Mouse (Mus musculus) v-Abl transformed pro-B cells (cell line): ENCODE measurements around the gene Zfp628.

Source experiments
- in situ Hi-C, 2 experiments: fragments of 400-800 bp; cut with MboI; formaldehyde crosslinking; loops; one replicate each; pipeline ENCODE4 v1.15.1; 2025; ENCODE audit not compliant: unreplicated experiment in 2 of 2

The Zfp628 gene

DNA sequence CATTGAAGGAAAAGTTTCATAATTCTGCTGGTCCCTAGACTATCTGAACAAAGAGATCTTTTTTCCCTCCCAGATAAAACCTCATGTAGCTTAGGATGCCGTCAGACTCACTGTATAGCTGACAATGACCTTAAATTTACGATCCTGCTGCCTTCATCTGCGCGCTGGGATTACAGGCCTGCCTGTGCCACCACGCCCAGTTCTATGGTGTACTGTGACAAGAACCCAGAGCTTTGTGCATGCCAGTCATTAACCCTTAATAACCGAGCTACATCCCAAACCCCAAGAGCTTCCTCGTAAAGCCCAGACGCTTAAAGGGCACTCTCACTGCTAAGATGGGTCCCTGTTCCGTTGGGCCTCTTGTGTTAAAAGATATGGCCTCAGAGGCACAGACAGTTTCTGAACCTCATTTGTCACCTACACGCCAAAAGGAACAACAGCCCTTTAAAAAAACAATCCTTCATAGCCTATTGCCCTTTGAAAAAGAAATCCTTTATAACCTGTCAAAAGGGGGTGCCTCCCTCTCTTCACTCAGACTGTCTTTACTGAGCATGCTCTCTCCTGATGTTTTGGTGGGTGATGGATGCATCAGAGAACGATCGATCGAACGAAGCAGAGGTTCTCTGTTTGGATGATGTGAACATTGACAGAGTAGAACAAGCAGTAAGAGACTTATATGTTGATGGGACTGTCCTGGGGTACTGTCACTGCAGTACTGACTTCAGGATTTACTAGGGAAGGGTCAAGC is 826 bp downstream of the Zfp628 start:
- in situ Hi-C loops = loop anchor here in 1 of 2 experiments (10.0 kb wide), 1 partner anchor 101 kb away; the partner anchor contains the start of gene Ube2s

DNA sequence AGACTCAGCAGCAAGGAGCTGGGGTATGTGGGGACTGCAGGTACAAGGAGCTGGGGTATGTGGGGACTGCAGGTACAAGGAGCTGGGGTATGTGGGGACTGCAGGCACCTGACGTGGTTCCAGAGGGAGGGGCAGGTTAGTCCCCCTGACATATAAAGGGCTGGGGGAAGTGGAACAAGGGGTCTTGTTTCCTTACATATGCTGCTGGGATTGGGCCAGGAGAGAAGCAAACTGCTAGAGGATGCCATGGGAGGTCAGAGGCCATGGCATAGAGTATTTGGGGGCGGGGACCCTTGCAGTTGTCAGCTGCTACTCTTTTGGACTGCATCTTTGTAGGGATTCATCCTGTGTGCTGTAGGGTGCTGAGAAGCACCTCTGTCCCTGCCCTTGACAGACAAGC is 2.5 kb downstream of the Zfp628 start:
- in situ Hi-C loops = loop anchor here in 1 of 2 experiments (10.0 kb wide), 1 partner anchor 103 kb away; the partner anchor contains the start of gene Ube2s

DNA sequence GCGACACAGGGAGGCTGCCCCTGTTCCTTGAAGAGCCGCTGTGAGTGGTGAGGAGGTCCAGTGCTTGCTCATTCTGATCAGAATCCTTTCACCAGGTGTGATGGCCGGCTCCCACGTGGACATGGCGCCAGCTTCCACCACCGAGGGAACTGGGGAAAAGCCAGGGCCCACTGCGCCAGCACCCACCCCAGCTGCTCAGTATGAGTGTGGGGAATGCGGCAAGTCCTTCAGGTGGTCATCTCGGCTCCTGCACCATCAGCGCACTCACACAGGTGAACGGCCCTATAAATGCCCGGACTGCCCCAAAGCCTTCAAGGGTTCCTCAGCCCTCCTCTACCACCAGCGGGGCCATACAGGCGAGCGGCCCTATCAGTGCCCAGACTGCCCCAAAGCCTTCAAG is 3.7 kb downstream of the Zfp628 start:
- in situ Hi-C loops = loop anchor here in 1 of 2 experiments (10.0 kb wide), 1 partner anchor 104 kb away; the partner anchor contains the start of gene Ube2s

DNA sequence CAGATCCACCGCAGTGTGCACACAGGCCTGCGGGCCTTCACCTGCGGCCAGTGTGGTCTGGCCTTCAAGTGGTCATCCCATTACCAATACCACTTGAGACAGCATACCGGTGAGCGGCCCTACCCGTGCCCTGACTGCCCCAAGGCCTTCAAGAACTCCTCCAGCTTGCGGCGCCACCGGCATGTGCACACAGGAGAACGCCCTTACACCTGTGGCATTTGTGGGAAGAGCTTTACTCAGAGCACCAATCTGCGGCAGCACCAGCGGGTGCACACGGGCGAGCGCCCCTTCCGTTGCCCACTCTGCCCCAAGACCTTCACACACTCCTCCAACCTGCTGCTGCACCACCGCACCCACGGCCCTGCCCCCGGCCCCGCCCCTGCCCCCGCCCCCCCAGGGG is 4.1 kb downstream of the Zfp628 start:
- in situ Hi-C loops = loop anchor here in 1 of 2 experiments (10.0 kb wide), 1 partner anchor 104 kb away; the partner anchor contains the start of gene Ube2s

DNA sequence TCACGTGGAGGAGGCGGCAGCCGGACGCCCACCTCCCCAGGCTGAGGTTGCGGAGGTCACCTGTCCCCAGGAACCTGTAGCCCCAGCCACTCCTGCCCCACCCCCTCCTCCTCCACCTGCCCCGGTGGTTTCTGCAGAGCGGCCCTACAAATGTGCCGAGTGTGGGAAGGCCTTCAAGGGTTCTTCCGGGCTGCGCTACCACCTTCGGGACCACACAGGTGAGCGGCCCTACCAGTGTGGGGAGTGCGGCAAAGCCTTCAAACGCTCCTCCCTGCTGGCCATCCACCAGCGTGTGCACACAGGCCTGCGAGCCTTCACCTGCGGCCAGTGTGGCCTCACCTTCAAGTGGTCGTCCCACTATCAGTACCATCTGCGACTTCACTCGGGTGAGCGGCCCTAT is 5.0 kb downstream of the Zfp628 start:
- in situ Hi-C loops = loop anchor here in 1 of 2 experiments (10.0 kb wide), 2 partner anchors 105 to 275 kb away; partner anchors contain the start of gene Ube2s

DNA sequence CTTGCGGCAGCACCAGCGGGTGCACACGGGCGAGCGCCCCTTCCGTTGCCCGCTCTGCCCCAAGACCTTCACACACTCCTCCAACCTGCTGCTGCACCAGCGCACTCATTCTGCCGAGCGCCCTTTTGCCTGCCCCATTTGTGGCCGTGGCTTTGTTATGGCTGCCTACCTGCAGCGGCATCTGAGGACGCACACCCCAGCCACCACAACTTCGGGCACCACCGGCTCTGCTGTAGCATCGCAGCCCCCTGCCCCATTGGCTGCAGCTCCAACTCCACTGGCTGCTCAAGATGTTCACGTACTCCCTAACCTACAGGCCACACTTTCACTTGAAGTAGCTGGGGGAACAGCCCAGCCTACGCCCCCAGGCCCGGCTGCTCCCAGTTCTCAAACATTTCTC is 5.5 kb downstream of the Zfp628 start:
- in situ Hi-C loops = loop anchor here in 1 of 2 experiments (10.0 kb wide), 1 partner anchor 276 kb away; no protein-coding TSS in a partner anchor

DNA sequence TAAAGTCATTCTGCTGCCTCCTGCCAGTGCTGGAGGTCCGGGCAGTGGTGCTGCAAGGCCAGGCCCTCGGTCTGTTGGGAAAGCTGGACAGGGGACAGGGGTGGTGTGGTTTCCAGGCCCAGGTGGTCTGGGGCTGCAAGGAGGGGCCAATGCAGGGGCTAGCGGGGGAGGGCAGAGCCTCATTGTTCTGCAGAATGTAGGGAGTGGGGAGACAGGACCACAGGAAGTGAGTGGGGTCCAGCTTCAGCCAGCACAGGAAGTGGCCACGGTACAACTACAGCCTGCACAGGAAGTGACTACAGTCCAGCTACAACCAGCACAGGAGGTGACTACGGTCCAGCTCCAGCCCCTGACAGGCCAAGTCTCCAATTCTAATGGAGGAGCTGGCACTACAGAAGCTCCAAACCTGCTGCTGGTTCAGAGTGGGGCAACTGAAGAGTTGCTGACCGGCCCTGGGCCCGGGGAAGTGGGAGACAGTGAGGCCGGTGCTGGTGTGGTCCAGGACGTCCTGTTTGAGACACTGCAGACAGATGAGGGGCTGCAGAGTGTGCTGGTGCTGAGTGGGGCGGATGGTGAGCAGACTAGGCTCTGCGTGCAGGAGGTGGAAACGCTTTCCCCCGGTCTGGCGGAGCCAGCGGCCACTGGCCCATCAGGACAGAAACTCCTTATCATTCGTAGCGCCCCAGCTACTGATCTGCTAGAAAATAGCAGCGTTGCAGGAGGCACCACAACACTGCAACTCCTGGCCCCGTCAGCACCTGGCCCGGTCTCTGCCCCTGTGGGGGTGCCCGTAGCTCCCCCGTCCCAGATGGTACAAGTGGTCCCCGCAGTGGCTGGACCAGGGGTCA is 6.2 kb downstream of the Zfp628 start:
- in situ Hi-C loops = loop anchor here in 1 of 2 experiments (10.0 kb wide), 1 partner anchor 276 kb away; no protein-coding TSS in a partner anchor

DNA sequence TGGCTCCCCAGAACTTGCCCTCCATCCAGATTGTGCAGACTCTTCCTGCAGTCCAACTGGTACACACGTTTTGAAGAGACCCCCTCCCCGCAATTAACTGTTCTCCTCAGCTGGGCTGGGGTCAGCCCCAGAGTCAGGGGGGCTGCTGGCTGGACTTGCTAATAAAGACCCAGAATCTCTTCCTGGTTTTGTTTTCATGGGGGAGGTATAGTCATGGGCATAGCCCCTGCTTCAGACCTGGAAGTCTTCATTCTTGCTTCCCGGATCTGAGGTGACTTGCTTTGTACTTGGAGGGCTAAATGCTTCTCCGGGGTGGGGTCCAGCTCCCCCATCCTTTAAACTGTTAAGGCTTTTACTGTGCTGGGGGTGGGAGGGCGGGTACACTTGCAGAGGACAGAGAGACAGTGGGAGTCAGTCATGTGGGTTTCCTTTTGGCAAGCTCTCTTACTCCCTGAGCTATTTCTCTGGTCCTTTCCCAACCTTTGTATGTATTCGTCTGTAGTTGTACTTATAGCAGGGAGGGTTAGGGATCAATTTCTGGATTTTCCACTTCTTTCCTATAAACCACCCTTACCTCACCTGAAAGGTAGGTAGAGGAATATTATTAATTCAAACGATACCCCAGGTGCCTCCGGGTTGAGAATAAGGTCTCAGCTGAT is 6.9 kb downstream of the Zfp628 start, which contains the start of gene Nat14:
Gene Nat14 (plus strand): TSS at position 205 of the 659 bp plus-strand sequence.
- in situ Hi-C loops = loop anchor here in 1 of 2 experiments (10.0 kb wide), 1 partner anchor 277 kb away; no protein-coding TSS in a partner anchor

DNA sequence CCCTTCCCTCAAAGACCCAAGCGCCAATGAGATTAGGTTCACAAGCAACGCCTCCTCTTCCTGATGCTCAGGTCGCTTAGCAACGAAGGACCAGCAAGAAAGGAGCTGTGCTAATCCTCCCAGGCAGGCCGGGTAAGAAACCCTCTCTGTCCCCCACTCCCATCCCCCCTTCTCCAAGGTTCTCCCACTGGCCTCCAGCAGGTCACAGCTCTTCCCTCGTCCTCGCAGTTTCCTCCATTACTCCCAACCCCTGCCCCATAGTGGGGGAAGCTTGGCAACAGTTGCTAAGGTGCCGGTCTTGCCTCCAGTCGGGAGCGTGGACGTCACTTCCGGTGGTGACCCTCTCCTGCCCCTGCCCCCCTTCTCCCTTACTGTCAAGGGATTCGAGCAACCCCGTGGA is 7.5 kb downstream of the Zfp628 start:
- in situ Hi-C loops = loop anchor here in 1 of 2 experiments (10.0 kb wide), 1 partner anchor 278 kb away; no protein-coding TSS in a partner anchor

DNA sequence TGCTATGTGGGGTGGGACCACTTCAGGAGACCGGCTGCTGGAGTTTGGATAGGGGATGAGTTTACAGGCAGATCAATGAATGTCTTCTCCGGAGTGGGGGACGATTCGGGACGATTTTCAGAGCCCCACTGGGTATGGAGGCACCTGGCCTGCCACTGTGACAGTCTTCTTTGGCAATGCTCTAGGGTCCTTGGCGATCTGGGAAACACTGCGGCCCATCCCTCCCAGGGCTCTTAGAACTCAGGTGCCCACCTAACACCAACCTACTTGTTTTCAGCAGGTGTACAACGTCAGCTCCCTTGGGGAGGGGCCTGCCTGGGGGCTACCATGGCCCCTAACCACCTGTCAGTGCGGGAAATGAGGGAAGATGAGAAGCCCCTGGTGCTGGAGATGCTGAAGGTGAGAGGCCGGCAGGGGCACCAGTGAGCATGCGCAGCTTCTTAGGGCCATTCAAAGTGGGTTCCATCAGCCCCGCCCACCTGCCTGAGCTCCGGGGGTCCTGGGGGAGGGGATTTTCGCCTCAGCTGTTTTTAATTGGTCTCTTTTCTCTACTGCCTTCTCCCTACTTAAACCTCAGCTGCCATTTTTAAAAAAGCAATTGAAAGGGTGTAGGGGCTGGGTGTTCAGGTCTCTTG is 8.0 kb downstream of the Zfp628 start:
- in situ Hi-C loops = loop anchor here in 1 of 2 experiments (10.0 kb wide), 1 partner anchor 278 kb away; no protein-coding TSS in a partner anchor

DNA sequence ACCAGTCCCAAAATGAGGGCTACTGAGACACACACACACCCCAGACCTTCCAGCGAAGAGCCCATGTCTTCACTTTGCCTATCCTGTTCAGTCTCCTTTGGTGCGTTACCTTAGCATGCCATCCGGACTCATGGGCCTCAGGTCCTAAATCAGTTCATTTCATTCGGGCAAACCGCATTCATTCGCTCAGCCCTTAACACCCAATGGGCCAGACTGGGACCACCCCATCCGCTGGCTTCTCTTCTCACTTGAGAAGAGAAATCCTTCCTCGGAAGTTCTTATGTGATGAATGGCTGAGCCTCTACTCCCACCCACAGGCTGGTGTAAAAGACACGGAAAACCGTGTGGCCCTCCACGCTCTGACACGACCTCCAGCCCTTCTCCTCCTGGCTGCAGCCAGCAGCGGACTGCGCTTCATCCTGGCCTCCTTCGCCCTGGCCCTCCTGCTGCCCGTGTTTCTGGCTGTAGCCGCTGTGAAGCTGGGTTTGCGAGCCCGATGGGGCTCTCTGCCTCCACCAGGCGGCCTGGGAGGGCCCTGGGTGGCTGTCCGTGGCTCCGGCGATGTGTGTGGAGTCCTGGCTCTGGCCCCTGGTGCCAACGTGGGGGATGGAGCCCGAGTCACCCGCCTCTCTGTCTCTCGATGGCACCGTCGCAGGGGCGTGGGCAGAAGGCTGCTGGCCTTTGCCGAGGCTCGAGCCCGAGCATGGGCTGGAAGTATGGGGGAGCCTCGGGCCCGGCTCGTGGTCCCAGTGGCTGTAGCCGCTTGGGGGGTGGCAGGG is 8.8 kb downstream of the Zfp628 start:
- in situ Hi-C loops = loop anchor here in 1 of 2 experiments (10.0 kb wide), 1 partner anchor 279 kb away; no protein-coding TSS in a partner anchor

DNA sequence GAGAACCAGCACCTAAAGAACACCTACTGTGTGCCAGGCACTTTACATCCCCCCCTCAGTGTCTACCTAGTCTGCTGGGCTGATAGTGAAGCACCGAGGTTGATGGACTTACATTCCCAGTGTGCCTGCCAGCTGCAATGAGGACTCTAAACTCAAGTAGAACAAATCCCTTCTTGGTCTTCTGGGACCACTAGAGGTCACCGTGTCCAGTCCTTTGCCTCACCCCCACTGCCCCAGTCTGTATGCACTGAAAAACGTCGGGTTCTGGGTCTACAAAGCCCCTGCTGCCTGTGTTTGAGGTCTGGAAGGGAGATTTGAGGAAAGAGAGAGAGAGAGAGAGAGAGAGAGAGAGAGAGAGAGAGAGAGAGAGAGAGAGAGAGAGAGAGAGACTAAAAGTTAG is 9.5 kb downstream of the Zfp628 start:
- in situ Hi-C loops = loop anchor here in 1 of 2 experiments (10.0 kb wide), 1 partner anchor 280 kb away; no protein-coding TSS in a partner anchor

DNA sequence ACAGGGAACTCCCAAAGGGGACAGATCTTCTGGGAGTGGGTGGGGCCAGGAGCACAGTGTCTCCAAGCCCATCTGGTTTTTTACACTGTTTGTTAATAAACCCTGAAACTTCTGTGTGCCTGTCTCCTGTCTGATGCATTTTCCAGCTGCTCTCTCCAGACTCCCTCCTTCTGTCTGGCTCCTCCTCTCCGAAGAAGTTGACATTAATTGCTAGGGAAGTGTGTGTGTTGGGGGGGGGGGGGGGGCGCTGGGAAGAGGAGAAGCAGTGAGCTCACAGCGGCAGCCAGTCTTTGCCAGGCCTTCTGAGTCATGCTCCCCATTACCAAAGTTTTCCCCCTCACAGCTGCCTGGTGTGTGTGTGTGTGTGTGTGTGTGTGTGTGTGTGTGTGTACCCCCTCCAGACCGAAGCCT is 9.9 kb downstream of the Zfp628 start:
- in situ Hi-C loops = loop anchor here (10.0 to 25.0 kb wide), 2 partner anchors 280 to 788 kb away; partner anchors contain the start of gene Leng8 (in 2 of the 2)

DNA sequence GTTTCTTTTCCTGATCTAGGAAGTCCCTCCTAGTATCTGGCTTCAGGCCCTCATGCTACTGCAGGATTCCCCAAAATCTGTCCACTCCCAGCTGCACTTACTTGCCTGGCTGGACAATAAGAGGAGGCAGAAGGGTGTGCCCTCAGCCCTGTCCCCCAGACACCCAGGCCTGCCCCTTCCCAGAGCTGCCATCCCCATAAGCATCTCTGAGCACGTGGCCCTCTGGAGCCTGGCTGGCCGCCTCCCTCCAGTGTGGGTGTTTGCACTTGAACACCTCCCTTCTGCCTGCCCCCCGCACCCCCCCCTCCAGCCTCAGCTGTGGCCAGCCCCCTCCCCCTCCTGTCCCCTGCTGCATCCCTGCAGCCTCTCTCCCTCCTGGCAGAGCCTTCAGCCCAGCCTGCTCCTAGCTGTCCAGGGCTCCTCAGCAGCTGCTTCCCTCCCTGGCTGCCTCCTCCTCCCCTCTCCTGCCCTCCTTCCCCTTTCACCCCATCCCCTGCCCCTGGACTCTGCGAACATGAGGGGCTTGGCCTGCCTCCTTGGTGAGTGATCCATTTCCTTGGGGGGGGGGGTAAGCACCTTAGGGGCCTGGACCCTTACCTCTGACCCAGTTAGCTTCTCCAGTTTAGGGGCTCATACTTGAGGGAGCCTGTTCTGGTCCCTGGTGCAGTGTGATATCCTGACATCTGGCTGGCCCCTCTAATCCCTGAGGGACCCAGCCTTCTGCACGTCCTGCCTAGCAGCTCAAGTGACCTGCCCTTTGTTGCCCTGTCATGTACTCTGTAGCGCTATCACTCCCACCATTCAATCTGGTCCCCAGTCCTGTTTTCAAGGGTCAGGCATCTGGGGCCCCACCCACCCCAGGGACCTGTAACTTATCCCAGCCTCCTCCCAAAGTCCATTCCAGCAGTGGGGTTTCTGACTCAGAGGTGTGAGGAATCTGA is 10.7 kb downstream of the Zfp628 start, which contains the start of gene Ssc5d:
Gene Ssc5d (plus strand): TSS at position 345 of the 941 bp plus-strand sequence.
- in situ Hi-C loops = loop anchor here (10.0 to 25.0 kb wide), 2 partner anchors 281 to 788 kb away; partner anchors contain the start of gene Leng8 (in 2 of the 2)

DNA sequence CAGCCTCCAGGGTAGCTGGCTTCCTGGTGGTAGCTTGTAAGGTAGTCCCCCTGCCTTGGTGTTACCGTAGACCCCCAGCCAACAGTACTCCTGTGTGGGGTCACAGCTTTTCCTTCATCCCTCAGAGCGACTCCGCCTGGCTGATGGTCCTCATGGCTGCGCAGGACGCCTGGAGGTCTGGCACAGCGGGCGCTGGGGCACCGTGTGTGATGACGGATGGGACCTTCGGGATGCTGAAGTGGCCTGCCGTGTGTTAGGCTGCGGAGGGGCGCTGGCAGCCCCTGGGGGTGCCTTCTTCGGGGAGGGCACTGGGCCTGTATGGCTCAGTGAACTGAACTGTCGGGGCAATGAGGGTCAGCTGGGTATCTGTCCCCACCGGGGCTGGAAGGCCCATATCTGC is 11.8 kb downstream of the Zfp628 start:
- in situ Hi-C loops = loop anchor here (10.0 to 25.0 kb wide), 2 partner anchors 282 to 790 kb away; partner anchors contain the start of gene Leng8 (in 2 of the 2)

DNA sequence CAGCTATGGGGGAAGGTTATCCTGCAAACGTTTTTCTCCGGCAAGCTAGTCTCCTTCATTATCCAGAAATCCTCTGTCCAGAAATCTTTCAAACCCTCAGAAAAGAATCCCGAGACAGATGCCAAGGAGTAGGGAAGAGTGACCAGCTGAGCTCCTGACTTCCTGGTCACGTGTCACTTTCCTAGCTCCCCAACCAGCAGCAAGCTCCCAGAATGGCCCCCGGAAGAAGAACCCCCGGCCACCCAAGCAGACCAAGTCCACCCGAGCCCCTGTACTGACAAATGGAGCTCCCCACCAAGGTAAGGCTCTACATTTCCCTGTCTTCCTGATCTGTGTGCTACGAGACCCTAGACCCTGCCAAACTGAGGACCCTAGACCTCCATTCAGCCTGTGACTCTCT is 12.7 kb downstream of the Zfp628 start:
- in situ Hi-C loops = loop anchor here (10.0 to 25.0 kb wide), 2 partner anchors 283 to 790 kb away; partner anchors contain the start of gene Leng8 (in 2 of the 2)

DNA sequence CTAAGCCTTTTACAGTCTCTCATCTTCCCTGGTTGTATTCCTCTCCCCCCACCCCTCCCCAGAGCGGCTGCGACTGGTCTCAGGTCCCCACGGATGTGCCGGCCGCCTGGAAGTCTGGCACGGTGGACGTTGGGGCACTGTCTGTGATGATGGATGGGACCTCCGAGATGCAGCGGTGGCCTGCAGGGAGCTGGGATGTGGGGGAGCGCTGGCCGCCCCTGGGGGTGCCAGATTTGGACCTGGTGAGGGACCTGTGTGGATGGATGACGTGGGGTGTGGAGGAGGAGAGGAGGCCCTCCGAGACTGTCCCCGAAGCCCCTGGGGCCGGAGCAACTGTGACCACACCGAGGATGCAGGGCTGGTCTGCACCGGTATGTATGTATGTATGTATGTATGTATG is 13.3 kb downstream of the Zfp628 start:
- in situ Hi-C loops = loop anchor here (10.0 to 25.0 kb wide), 2 partner anchors 284 to 791 kb away; partner anchors contain the start of gene Leng8 (in 2 of the 2)
